Mouse (Mus musculus) MEL (cell line): ENCODE data around the gene Gucd1. TPM values are rescaled to one million over a fixed set of nuclear protein-coding genes. Genes with fewer than 3 reads are reported as not detected.
A peak's percentile ranks its signal among the peaks of the same experiment; 100 is the strongest.

Experiments used
- DNase-seq: peaks from one replicate; pipeline ENCODE4 v3.0.0; 2011; ENCODE audit warnings: low read depth, low spot score
- H3K27ac ChIP-seq: 2 replicates; pipeline ENCODE4 v1.5.1; 2012; ENCODE audit warnings: low read depth, mild to moderate bottlenecking, control low read depth, low read length, moderate library complexity; ENCODE audit not compliant: control insufficient read depth
- H3K27me3 ChIP-seq, 2 experiments: fragments of 150-350 bp in 1 of 2; sonication (generic) in 1 of 2; 2 replicates each; pipeline ENCODE4 v1.6.1; 2012; ENCODE audit warnings: low read length in 2 of 2, mild to moderate bottlenecking in 2 of 2, improper control_type of control experiment in 1 of 2, moderate library complexity in 1 of 2; ENCODE audit not compliant: insufficient read depth in 2 of 2, control insufficient read depth in 1 of 2
- H3K36me3 ChIP-seq, 2 experiments: 2 replicates each; pipeline ENCODE4 v1.6.1; 2012 to 2014; ENCODE audit warnings: low read length in 2 of 2, improper control_type of control experiment in 1 of 2, inconsistent platforms in 1 of 2, mild to moderate bottlenecking in 1 of 2; ENCODE audit not compliant: insufficient read depth in 2 of 2, control insufficient read depth in 1 of 2
- H3K4me1 ChIP-seq, 2 experiments: fragments of 150-350 bp in 1 of 2; sonication (generic) in 1 of 2; 2 replicates each; pipeline ENCODE4 v1.6.1; 2012; ENCODE audit warnings: low read length in 2 of 2, improper control_type of control experiment in 1 of 2, mild to moderate bottlenecking in 1 of 2; ENCODE audit not compliant: insufficient read depth in 2 of 2, control insufficient read depth in 1 of 2
- H3K4me3 ChIP-seq, 2 experiments: fragments of 150-350 bp in 1 of 2; sonication (generic) in 1 of 2; 2 replicates each; pipeline ENCODE4 v1.5.1; 2012; ENCODE audit warnings: low read depth in 2 of 2, low read length in 2 of 2, mild to moderate bottlenecking in 2 of 2, moderate library complexity in 2 of 2, control low read depth in 1 of 2, improper control_type of control experiment in 1 of 2; ENCODE audit not compliant: control insufficient read depth in 1 of 2, insufficient read depth in 1 of 2
- H3K79me2 ChIP-seq: 2 replicates; pipeline ENCODE4 v1.6.1; 2012; ENCODE audit warnings: mild to moderate bottlenecking, low read length, moderate library complexity; ENCODE audit not compliant: control insufficient read depth, poor library complexity, insufficient read depth
- H3K9ac ChIP-seq: 2 replicates; pipeline ENCODE4 v1.6.1; 2012; ENCODE audit warnings: low read depth, mild to moderate bottlenecking, control low read depth, low read length, moderate library complexity; ENCODE audit not compliant: control insufficient read depth, poor library complexity, severe bottlenecking
- H3K9me3 ChIP-seq: fragments of 150-350 bp; sonication (generic); replicated peaks from 2 replicates; pipeline ENCODE4 v1.6.1; 2012; ENCODE audit warnings: mild to moderate bottlenecking, low read length, improper control_type of control experiment, moderate library complexity; ENCODE audit not compliant: insufficient read depth
- BHLHE40 ChIP-seq: IDR thresholded peaks from 2 replicates; pipeline ENCODE4 v1.6.1; 2012; ENCODE audit warnings: low read depth, mild to moderate bottlenecking, inconsistent platforms, low read length, improper control_type of control experiment, borderline replicate concordance
- CHD1 ChIP-seq: IDR thresholded peaks from 2 replicates; pipeline ENCODE4 v1.6.1; 2012; ENCODE audit warnings: low read depth, mild to moderate bottlenecking, inconsistent platforms, low read length, improper control_type of control experiment
- CHD2 ChIP-seq: IDR thresholded peaks from 2 replicates; pipeline ENCODE4 v1.6.1; 2011; ENCODE audit warnings: low read length, improper control_type of control experiment
- CTCF ChIP-seq, 3 experiments: IDR thresholded peaks in 2 of 3; conservative IDR thresholded peaks in 1 of 3; 2 replicates each; pipeline ENCODE4 v1.5.1; 2011 to 2012; ENCODE audit warnings: low read length in 3 of 3, low read depth in 2 of 3, mild to moderate bottlenecking in 2 of 3, improper control_type of control experiment in 1 of 3, inconsistent platforms in 1 of 3, mixed read lengths in 1 of 3, moderate library complexity in 1 of 3; ENCODE audit not compliant: control insufficient read depth in 1 of 3, insufficient read depth in 1 of 3, poor library complexity in 1 of 3, severe bottlenecking in 1 of 3
- E2F4 ChIP-seq: IDR thresholded peaks from 2 replicates; pipeline ENCODE4 v1.6.1; 2011; ENCODE audit warnings: low read depth, low read length, improper control_type of control experiment, borderline replicate concordance
- ELF1 ChIP-seq: IDR thresholded peaks from 2 replicates; pipeline ENCODE4 v1.6.1; 2014; ENCODE audit warnings: low read depth, mild to moderate bottlenecking, inconsistent platforms, low read length, improper control_type of control experiment, moderate library complexity
- ETS1 ChIP-seq: IDR thresholded peaks from 2 replicates; pipeline ENCODE4 v1.6.1; 2012; ENCODE audit warnings: low read depth, mild to moderate bottlenecking, inconsistent platforms, low read length, improper control_type of control experiment, moderate library complexity
- GABPA ChIP-seq: IDR thresholded peaks from 2 replicates; pipeline ENCODE4 v1.6.1; 2012; ENCODE audit warnings: low read depth, mild to moderate bottlenecking, inconsistent platforms, low read length, improper control_type of control experiment, moderate library complexity
- GATA1 ChIP-seq: IDR thresholded peaks from 2 replicates; pipeline ENCODE4 v1.6.1; 2011; ENCODE audit warnings: low read depth, low read length, improper control_type of control experiment
- HCFC1 ChIP-seq: IDR thresholded peaks from 2 replicates; pipeline ENCODE4 v1.6.1; 2012; ENCODE audit warnings: low read depth, mild to moderate bottlenecking, inconsistent platforms, low read length, improper control_type of control experiment, moderate library complexity
- JUND ChIP-seq: IDR thresholded peaks from 2 replicates; pipeline ENCODE4 v1.6.1; 2011; ENCODE audit warnings: low read depth, mild to moderate bottlenecking, improper control_type of control experiment, low read length
- KAT2A ChIP-seq: conservative IDR thresholded peaks from 2 replicates; pipeline ENCODE4 v1.6.1; 2012; ENCODE audit warnings: low read depth, low read length, improper control_type of control experiment, inconsistent platforms
- MAFK ChIP-seq: IDR thresholded peaks from 2 replicates; pipeline ENCODE4 v1.6.1; 2011; ENCODE audit warnings: low read depth, mild to moderate bottlenecking, low read length, improper control_type of control experiment, borderline replicate concordance
- MAX ChIP-seq: IDR thresholded peaks from 2 replicates; pipeline ENCODE4 v1.6.1; 2011; ENCODE audit warnings: low read length, improper control_type of control experiment
- MAZ ChIP-seq: IDR thresholded peaks from 2 replicates; pipeline ENCODE4 v1.6.1; 2012; ENCODE audit warnings: low read depth, mild to moderate bottlenecking, inconsistent platforms, low read length, improper control_type of control experiment
- MEF2A ChIP-seq: IDR thresholded peaks from 2 replicates; pipeline ENCODE4 v1.6.1; 2014; ENCODE audit warnings: low read depth, mild to moderate bottlenecking, inconsistent platforms, low read length, improper control_type of control experiment; ENCODE audit not compliant: poor library complexity, insufficient replicate concordance, severe bottlenecking; ENCODE audit errors: extremely low read depth
- MYB ChIP-seq: IDR thresholded peaks from 2 replicates; pipeline ENCODE4 v1.6.1; 2011; ENCODE audit warnings: mild to moderate bottlenecking, low read depth, low read length, improper control_type of control experiment
- NELFE ChIP-seq: IDR thresholded peaks from 2 replicates; pipeline ENCODE4 v1.6.1; 2011; ENCODE audit warnings: low read depth, low read length, improper control_type of control experiment
- NRF1 ChIP-seq: IDR thresholded peaks from 2 replicates; pipeline ENCODE4 v1.6.1; 2014; ENCODE audit warnings: low read depth, mild to moderate bottlenecking, inconsistent platforms, low read length, improper control_type of control experiment, moderate library complexity; ENCODE audit not compliant: poor library complexity, insufficient read depth, severe bottlenecking
- POLR2A ChIP-seq, 2 experiments: IDR thresholded peaks; 2 replicates each; pipeline ENCODE4 v1.6.1; 2011 to 2012; ENCODE audit warnings: low read length in 2 of 2, mild to moderate bottlenecking in 2 of 2, control low read depth in 1 of 2, improper control_type of control experiment in 1 of 2, low read depth in 1 of 2, moderate library complexity in 1 of 2; ENCODE audit not compliant: control insufficient read depth in 1 of 2, insufficient read depth in 1 of 2, poor library complexity in 1 of 2
- POLR2AphosphoS5 ChIP-seq: IDR thresholded peaks from 2 replicates; pipeline ENCODE4 v1.6.1; 2012; ENCODE audit warnings: low read depth, borderline replicate concordance, mild to moderate bottlenecking, inconsistent platforms, low read length, moderate library complexity, mixed read lengths
- RAD21 ChIP-seq: IDR thresholded peaks from 2 replicates; pipeline ENCODE4 v1.6.1; 2011; ENCODE audit warnings: mild to moderate bottlenecking, low read depth, low read length, improper control_type of control experiment
- RCOR1 ChIP-seq: IDR thresholded peaks from 2 replicates; pipeline ENCODE4 v1.6.1; 2012; ENCODE audit warnings: low read depth, mild to moderate bottlenecking, inconsistent platforms, low read length, improper control_type of control experiment
- SIN3A ChIP-seq: IDR thresholded peaks from 2 replicates; pipeline ENCODE4 v1.6.1; 2012; ENCODE audit warnings: low read length, improper control_type of control experiment, inconsistent platforms
- SMC3 ChIP-seq: IDR thresholded peaks from 2 replicates; pipeline ENCODE4 v1.6.1; 2011; ENCODE audit warnings: low read depth, low read length, improper control_type of control experiment
- TAL1 ChIP-seq: IDR thresholded peaks from 2 replicates; pipeline ENCODE4 v1.6.1; 2012; ENCODE audit warnings: mild to moderate bottlenecking, inconsistent platforms, low read length, moderate library complexity, mixed read lengths
- TBP ChIP-seq: IDR thresholded peaks from 2 replicates; pipeline ENCODE4 v1.8.0; 2011; ENCODE audit warnings: low read depth, low read length, improper control_type of control experiment
- TCF12 ChIP-seq: IDR thresholded peaks from 2 replicates; pipeline ENCODE4 v1.6.1; 2014; ENCODE audit warnings: low read depth, mild to moderate bottlenecking, inconsistent platforms, low read length, improper control_type of control experiment, moderate library complexity
- USF1 ChIP-seq: IDR thresholded peaks from 2 replicates; pipeline ENCODE4 v1.6.1; 2014; ENCODE audit warnings: low read depth, mild to moderate bottlenecking, inconsistent platforms, low read length, improper control_type of control experiment, moderate library complexity
- USF2 ChIP-seq, 2 experiments: IDR thresholded peaks; 2 replicates each; pipeline ENCODE4 v1.6.1; 2011 to 2012; ENCODE audit warnings: improper control_type of control experiment in 2 of 2, low read length in 2 of 2, borderline replicate concordance in 1 of 2, inconsistent platforms in 1 of 2, low read depth in 1 of 2, mild to moderate bottlenecking in 1 of 2; ENCODE audit not compliant: insufficient read depth in 1 of 2
- ZMIZ1 ChIP-seq: IDR thresholded peaks from 2 replicates; pipeline ENCODE4 v1.6.1; 2012; ENCODE audit warnings: low read depth, mild to moderate bottlenecking, inconsistent platforms, low read length, improper control_type of control experiment, moderate library complexity
- polyA plus RNA-seq, 2 experiments: library from polyadenylated mRNA; stranded (reverse) in 1 of 2; unstranded in 1 of 2; fragments of >175 nt in 1 of 2; fragments of >200 nt in 1 of 2; gene quantifications; 2 replicates each; pipeline versions ENCODE4 v1.2.1 to v1.2.4; 2012; ENCODE audit warnings: low replicate concordance in 2 of 2, low read depth in 1 of 2; ENCODE audit not compliant: insufficient read length in 2 of 2, insufficient read depth in 1 of 2, missing spikeins in 1 of 2
- total RNA-seq: library from RNA; depleted of rRNA; stranded (reverse); fragments of 300-350 nt; gene quantifications from 2 replicates; pipeline ENCODE4 v1.2.3, GENCODE M21; 2012

Gene Gucd1
- total and polyA plus RNA-seq, 3 experiments: 18.7 to 30.7 TPM; not detected in 1

GRCm38 (mm10) chr10:75515216-75516037, 2.3 kb downstream of the Gucd1 start (continued):
- no peak for TF ChIP-seq KAT2A
- no peak for TF ChIP-seq ELF1
- TF ChIP-seq MAZ: no peak
- TF ChIP-seq NRF1: no peak
- TF ChIP-seq GATA1: peak; percentile 94
- peak; percentile 96 for TF ChIP-seq TCF12
- TF ChIP-seq USF2 (IDR thresholded peaks at IDR 0.05; ENCODE audit: borderline replicate concordance in 1 of 2, insufficient read depth in 1 of 2, low read depth in 1 of 2, low read length in 2 of 2): no peak
- TF ChIP-seq RAD21: no peak
- TF ChIP-seq MAFK: no peak
- no peak for TF ChIP-seq GABPA
- TF ChIP-seq E2F4: no peak

GRCm38 (mm10) chr10:75514361-75514760, 3.4 kb downstream of the Gucd1 start:
- peaks cover 2 to 28% of the 10 kb centered on the region in 2 experiments; a peak in 3 of 4 replicates for H3K36me3 ChIP-seq
- peak overlapping the region; percentile 47 for H3K9ac ChIP-seq
- DNase-seq: peak; percentile 54
- H3K4me1 ChIP-seq: peaks cover 15 to 28% of the 10 kb centered on the region in 2 experiments
- peaks cover 22% of the 10 kb centered on the region for H3K79me2 ChIP-seq
- peak overlapping the region; percentile 96 for H3K27ac ChIP-seq
- H3K4me3 ChIP-seq: peak overlapping the region; percentile 30 to 36
- H3K9me3 ChIP-seq: no peaks in the 10 kb centered on the region
- no peaks in the 10 kb centered on the region for H3K27me3 ChIP-seq
- TF ChIP-seq TCF12 (peak; percentile 28; the same call in 1 of the 2 replicates), MAX (no peak; the same call in 1 of the 2 replicates), GATA1 (peak; percentile 86), CHD2 (no peak), MYB (no peak), SIN3A (peak; percentile 54; the same call in 1 of the 2 replicates), SMC3 (no peak), CHD1 (no peak), USF2 (IDR thresholded peaks at IDR 0.05; ENCODE audit: borderline replicate concordance in 1 of 2, insufficient read depth in 1 of 2, low read depth in 1 of 2, low read length in 2 of 2) (no peak), NELFE (no peak), RCOR1 (no peak; the same call in 1 of the 2 replicates), GABPA (no peak), CTCF (IDR thresholded peaks at IDR 0.05 in 2 of 3, conservative IDR thresholded peaks at IDR 0.05 in 1 of 3; ENCODE audit: control insufficient read depth in 1 of 3, insufficient read depth in 1 of 3, low read depth in 2 of 3, low read length in 3 of 3, poor library complexity in 1 of 3, severe bottlenecking in 1 of 3) (no peak), ETS1 (peak; percentile 63), TBP (0 out of 2 replicates have a peak, but pooled peaks have one; percentile 12), KAT2A (no peak), BHLHE40 (peak; percentile 88), ZMIZ1 (no peak), NRF1 (no peak), POLR2A (IDR thresholded peaks at IDR 0.05; ENCODE audit: control insufficient read depth in 1 of 2, insufficient read depth in 1 of 2, low read depth in 1 of 2, low read length in 2 of 2, poor library complexity in 1 of 2) (no peak), JUND (no peak), HCFC1 (0 out of 2 replicates have a peak, but pooled peaks have one; percentile 13), POLR2AphosphoS5 (no peak), MEF2A (no peak), USF1 (no peak), ELF1 (no peak), TAL1 (no peak), RAD21 (no peak), E2F4 (no peak)
